Mouse (Mus musculus) hindbrain, embryonic 12.5 days (tissue): Measurements from ENCODE around the gene Dtl. TPM values are rescaled to one million over a fixed set of nuclear protein-coding genes. Genes with fewer than 3 reads are reported as not detected.

Experiments
- ATAC-seq: fragments of 200-750 bp; cut with Nextera tagmentation; 2 replicates; pipeline ENCODE4 v1.8.0; 2017; ENCODE audit warnings: moderate TSS enrichment; ENCODE audit not compliant: low FRiP score
- H3K27ac ChIP-seq: fragments of 300-500 bp; sonication (generic); 2 replicates; pipeline ENCODE4 v1.5.1; 2016; ENCODE audit warnings: mild to moderate bottlenecking
- H3K27me3 ChIP-seq: fragments of 300-500 bp; sonication (generic); 2 replicates; pipeline ENCODE4 v1.6.1; 2016; ENCODE audit warnings: mild to moderate bottlenecking
- H3K36me3 ChIP-seq: fragments of 300-500 bp; sonication (generic); 2 replicates; pipeline ENCODE4 v1.6.1; 2016; ENCODE audit warnings: mild to moderate bottlenecking
- H3K4me1 ChIP-seq: fragments of 300-500 bp; sonication (generic); 2 replicates; pipeline ENCODE4 v1.6.1; 2016
- H3K4me2 ChIP-seq: fragments of 300-500 bp; sonication (generic); replicated peaks from 2 replicates; pipeline ENCODE4 v1.6.1; 2016; ENCODE audit warnings: mild to moderate bottlenecking
- H3K4me3 ChIP-seq: fragments of 300-500 bp; sonication (generic); 2 replicates; pipeline ENCODE4 v1.5.1; 2016; ENCODE audit warnings: mild to moderate bottlenecking
- H3K9ac ChIP-seq: fragments of 300-500 bp; sonication (generic); 2 replicates; pipeline ENCODE4 v1.6.1; 2016; ENCODE audit warnings: mild to moderate bottlenecking, moderate library complexity
- H3K9me3 ChIP-seq: fragments of 300-500 bp; sonication (generic); replicated peaks from 2 replicates; pipeline ENCODE4 v1.6.1; 2016; ENCODE audit warnings: mild to moderate bottlenecking
- WGBS: fragments of 180-500 bp; shearing (Covaris S2); methylation state at CpG from one replicate; pipeline ENCODE4 v1.1.7; 2016; 5-methylcytosine and 5-hydroxymethylcytosine counted together
- polyA plus RNA-seq: library from polyadenylated mRNA; unstranded; fragments of >200 nt; fragmentation: Nextera tagmentation; extraction: Ambion mirVana; gene quantifications from 2 replicates; pipeline ENCODE4 v1.2.1, GENCODE M21; 2016

Dtl gene
- 38.9 and 39.9 TPM in 2 replicates for polyA plus RNA-seq

DNA sequence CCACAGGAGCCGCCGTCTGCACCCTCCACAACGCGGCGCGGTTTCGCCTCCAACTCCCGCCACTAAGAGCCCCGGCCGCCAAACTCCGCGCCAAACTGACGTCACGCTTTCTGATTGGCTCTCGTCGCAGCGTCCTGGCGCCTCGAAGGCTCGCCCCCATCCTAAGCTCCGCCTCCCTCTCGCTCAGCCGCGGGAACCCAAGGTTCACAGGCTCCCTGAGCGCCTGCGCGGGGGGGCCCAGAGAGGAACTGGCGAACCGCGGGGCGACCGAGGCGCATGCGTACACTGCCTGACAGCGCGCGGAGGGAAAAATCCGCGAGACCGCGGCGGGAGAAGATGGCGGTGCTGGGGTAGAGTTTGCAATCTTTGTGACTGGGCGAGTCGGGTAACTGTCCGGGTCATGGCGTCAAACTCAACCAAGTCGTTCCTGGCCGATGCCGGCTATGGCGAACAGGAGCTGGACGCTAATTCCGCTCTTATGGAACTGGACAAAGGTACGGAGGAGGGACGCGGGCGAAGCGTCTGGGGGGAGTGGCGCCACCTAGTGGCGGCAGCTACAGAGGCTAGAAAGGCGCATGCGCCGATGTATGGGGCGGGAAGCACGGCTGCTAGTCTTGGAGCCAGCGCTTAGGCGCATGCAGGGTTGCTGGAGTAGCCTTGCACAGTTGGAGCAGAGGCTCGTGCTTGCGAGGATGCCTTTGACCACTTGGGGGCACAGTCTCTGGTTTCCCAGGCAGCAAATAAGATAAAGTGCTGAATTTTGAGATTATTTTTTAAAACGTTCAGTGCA, at the start of gene Dtl, which contains the start of gene Ints7:
Gene Dtl (minus strand): TSS at position 87 of the 790 bp plus-strand sequence.
Gene Ints7 (plus strand): TSS at position 179 of the 790 bp plus-strand sequence.
- Histone ChIP-seq H3K4me3 (peak within 1 kb of the TSS; percentile 89), H3K27me3 (no peaks in the 10 kb centered on the region), H3K9ac (peak within 1 kb of the TSS; percentile 74), H3K36me3 (peaks cover 6% of the 10 kb centered on the region; the same call in 1 of the 2 replicates), H3K9me3 (0 out of 2 replicates have a peak, but pooled peaks cover 6% of the 10 kb centered on the region), H3K4me2 (peak within 1 kb of the TSS; percentile 78), H3K27ac (peak within 1 kb of the TSS; percentile 93), H3K4me1 (peaks cover 32% of the 10 kb centered on the region)
- under 1% methylated on average over 70 of the region's 70 CpGs for WGBS
- ATAC-seq, result peak; percentile 99

DNA sequence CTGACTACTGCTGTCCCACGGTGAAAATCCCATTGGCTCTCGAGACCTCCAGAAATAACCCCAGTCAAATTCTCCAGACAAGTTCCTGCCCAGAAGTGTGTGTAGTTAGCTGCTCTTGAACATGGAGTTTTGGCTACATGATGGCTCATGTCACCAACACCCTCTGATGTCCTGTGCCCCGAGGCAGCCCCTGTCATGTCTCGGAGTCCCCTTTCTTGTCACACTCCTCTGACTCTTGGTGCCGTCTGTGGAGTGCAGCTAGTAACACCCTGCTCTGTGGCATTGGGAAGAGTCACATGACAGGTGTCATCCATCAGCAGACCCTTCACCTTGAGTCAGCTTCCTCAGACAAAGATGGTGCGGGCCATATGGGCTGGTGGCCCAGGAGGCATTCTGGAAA, 49.7 kb upstream of the Dtl start:
- WGBS, result 67% methylated on average over 6 of the region's 6 CpGs
- H3K9me3 ChIP-seq, result no peaks in the 10 kb centered on the region
- peaks cover 27% of the 10 kb centered on the region for H3K36me3 ChIP-seq
- no peak overlapping the region for H3K4me2 ChIP-seq
- no peaks in the 10 kb centered on the region for H3K4me1 ChIP-seq
- no peak overlapping the region for H3K9ac ChIP-seq
- no peak for ATAC-seq
- no peak overlapping the region for H3K4me3 ChIP-seq
- H3K27ac ChIP-seq, result no peak overlapping the region
- no peaks in the 10 kb centered on the region for H3K27me3 ChIP-seq

DNA sequence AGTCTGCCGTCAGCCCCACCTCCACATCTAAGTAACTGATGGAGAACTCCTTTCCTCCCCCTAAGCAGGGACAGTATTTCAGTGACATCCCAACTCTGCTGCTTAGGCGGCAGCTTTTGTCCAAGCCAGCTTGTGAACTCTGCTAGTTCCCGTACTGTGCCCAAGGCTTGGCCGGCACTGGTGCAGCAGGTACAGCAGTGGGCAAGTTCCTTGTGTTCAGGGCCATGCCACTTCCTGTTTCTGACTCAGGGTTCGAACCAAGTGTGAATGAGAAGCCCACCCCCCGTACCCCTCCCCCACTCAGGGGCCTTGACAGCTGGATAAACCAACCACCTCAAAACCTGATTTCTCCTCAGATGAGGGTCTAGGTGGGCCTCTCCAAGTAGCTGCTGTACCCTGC, 49.1 kb upstream of the Dtl start:
- Histone ChIP-seq H3K36me3 (peaks cover 33% of the 10 kb centered on the region), H3K4me2 (no peak overlapping the region), H3K4me1 (no peaks in the 10 kb centered on the region), H3K27ac (no peak overlapping the region), H3K9ac (no peak overlapping the region), H3K9me3 (no peaks in the 10 kb centered on the region), H3K4me3 (no peak overlapping the region), H3K27me3 (no peaks in the 10 kb centered on the region)
- no peak for ATAC-seq
- 78% methylated on average over 6 of the region's 6 CpGs for WGBS

DNA sequence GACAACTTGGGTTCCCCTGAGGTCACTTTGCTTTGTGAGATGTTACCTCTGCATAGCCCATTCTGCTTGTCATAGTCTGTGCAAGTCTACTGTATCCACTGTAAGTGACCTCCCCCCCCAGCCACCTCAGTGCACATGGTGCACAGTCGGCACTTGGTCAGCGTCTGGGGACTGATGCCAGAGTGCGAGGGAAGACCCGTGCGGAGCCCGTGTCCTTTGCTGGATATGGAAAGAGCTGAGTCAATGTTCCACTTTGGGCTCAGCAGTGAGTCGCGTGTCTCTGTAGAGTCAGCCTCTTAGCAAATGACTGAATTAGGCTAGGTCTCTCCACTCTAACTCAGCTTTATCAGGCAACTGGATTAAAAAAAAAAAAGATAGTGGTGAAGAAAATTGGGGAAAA, 47.5 kb upstream of the Dtl start:
- Histone ChIP-seq H3K4me3 (no peak overlapping the region), H3K27me3 (no peaks in the 10 kb centered on the region), H3K4me2 (no peak overlapping the region), H3K36me3 (peaks cover 49% of the 10 kb centered on the region), H3K9ac (no peak overlapping the region), H3K27ac (no peak overlapping the region), H3K9me3 (no peaks in the 10 kb centered on the region), H3K4me1 (no peaks in the 10 kb centered on the region)
- ATAC-seq, result no peak
- 96% methylated on average over 8 of the region's 8 CpGs for WGBS

DNA sequence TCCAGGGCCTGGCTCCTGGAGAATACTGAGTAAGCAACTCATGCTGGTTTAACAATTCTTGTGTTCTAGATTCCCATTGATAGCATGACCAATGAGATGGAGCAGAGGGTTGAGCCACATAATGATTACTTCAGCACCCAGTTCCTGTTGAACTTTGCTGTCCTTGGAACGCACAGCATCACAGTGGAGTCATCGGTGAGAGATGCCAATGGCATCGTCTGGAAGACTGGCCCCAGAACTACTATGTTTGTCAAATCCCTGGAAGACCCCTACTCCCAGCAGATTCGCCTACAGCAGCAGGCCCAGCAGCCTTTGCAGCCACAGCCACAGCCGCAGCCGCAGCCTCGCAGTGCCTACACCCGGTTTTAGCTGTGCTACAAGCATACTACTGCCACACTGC, 45.8 kb upstream of the Dtl start:
- H3K27me3 ChIP-seq, result no peaks in the 10 kb centered on the region
- WGBS, result 96% methylated on average over 8 of the region's 8 CpGs

DNA sequence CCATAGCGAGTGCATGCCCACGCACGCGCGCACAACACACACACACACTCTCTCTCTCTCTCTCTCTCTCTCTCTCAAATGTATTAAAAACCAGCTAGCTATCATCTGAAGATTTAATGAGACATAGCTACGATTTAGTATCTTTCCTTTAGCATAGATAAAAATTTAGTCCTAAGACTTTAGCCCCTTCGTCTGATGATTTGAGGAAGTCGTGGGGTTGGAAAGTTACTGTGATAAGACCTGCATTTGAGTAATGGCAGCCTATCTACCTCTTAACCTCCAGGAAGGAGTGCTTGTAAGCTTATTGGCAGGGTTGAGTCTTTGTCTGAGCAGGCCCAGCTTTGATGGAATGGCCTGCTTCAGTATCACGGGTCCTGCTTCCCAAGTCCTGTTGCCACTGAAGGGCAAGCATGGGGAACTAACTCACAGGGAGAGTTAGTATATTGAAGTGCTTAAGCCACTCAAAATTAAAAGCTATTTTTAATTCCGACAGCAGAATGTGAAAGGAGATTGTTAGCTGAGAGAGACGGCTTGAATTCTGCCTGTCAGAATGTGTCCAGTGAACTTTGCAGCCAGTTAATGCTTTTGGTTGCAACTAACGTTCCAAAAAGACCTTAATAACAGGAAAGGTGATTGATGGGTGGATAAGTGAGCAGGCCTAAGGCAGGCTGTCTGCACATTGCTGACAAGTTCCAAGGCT, 42.9 kb upstream of the Dtl start:
- H3K4me1 ChIP-seq, result no peaks in the 10 kb centered on the region
- no peak overlapping the region for H3K27ac ChIP-seq
- peaks cover 90% of the 10 kb centered on the region for H3K36me3 ChIP-seq
- H3K4me3 ChIP-seq, result no peak overlapping the region
- no peak overlapping the region for H3K4me2 ChIP-seq
- no peak for ATAC-seq
- H3K27me3 ChIP-seq, result no peaks in the 10 kb centered on the region
- 91% methylated on average over 12 of the region's 12 CpGs for WGBS
- no peaks in the 10 kb centered on the region for H3K9me3 ChIP-seq
- H3K9ac ChIP-seq, result no peak overlapping the region

More for the DNA sequence above, 45.8 kb upstream of the Dtl start:
- no peaks in the 10 kb centered on the region for H3K9me3 ChIP-seq
- H3K4me1 ChIP-seq, result no peaks in the 10 kb centered on the region
- no peak overlapping the region for H3K4me2 ChIP-seq
- no peak overlapping the region for H3K9ac ChIP-seq
- peaks cover 64% of the 10 kb centered on the region for H3K36me3 ChIP-seq
- no peak overlapping the region for H3K27ac ChIP-seq
- H3K4me3 ChIP-seq, result no peak overlapping the region
- ATAC-seq, result no peak

DNA sequence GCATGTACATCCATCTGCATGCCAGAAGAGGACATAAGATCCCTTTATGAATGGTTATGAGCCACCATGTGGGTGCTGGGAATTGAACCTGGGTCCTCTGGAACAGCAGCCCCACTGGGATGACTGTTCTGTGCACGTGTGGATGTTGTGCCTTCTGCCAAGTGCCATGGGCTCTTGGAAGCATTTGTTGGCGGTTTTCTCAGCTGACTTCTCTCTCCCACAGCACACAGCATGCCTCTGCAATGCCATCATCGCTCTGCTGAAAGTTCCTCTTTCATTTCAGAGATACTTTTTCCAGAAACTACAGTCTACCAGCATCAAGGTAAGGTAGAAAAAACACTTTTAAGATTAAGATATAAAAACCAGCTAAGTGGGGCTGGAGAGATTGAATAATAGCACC, 42.2 kb upstream of the Dtl start:
- no peak for ATAC-seq
- Histone ChIP-seq H3K4me2 (no peak overlapping the region), H3K36me3 (peaks cover 92% of the 10 kb centered on the region), H3K9ac (no peak overlapping the region), H3K27me3 (no peaks in the 10 kb centered on the region), H3K27ac (no peak overlapping the region), H3K9me3 (no peaks in the 10 kb centered on the region), H3K4me1 (no peaks in the 10 kb centered on the region), H3K4me3 (no peak overlapping the region)
- 79% methylated on average over 3 of the region's 3 CpGs for WGBS

DNA sequence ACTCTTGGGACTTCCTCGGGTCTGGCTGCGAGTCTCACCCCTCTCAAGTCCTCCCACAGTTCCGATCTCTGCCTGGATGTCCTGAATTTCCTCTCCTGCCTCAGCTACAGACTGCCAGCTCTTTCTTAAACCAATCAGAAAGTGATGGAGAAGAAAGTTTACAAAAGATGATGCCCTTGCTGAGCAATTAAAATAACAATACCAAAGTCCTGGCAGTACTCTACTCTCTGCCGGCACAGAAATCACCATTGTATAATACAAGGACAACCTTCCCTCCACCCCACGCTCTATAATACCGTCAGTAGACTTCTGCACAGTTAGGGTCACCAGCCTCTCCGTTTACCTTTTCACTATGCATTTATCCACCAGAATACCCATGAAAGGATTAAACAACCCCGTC, 40.9 kb upstream of the Dtl start:
- Histone ChIP-seq H3K27me3 (no peaks in the 10 kb centered on the region), H3K36me3 (peaks cover 94% of the 10 kb centered on the region), H3K9me3 (no peaks in the 10 kb centered on the region), H3K4me1 (no peaks in the 10 kb centered on the region), H3K27ac (no peak overlapping the region), H3K4me3 (no peak overlapping the region), H3K4me2 (no peak overlapping the region), H3K9ac (no peak overlapping the region)
- 63% methylated on average over 8 of the region's 8 CpGs for WGBS
- ATAC-seq, result no peak

DNA sequence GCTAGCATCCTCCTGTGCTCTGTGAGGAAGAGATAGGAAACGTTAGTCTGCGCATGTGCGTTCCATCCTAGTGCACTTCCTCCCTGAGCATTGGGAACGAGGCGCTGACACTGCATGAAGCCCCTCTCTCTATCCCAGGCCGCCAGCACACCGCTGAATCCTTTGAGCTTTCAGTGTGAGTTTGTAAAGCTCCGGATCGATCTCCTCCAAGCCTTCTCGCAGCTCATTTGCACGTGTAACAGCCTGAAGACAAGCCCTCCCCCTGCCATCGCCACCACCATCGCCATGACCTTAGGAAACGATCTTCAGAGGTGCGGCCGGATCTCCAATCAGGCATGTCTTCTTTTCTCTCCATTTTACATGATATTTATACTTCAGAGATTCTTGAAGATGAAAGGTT, 37.5 kb upstream of the Dtl start:
- Histone ChIP-seq H3K4me3 (no peak overlapping the region), H3K27me3 (no peaks in the 10 kb centered on the region), H3K4me1 (no peaks in the 10 kb centered on the region), H3K9me3 (no peaks in the 10 kb centered on the region), H3K4me2 (no peak overlapping the region), H3K36me3 (peaks cover 91% of the 10 kb centered on the region), H3K9ac (no peak overlapping the region), H3K27ac (no peak overlapping the region)
- ATAC-seq, result no peak
- WGBS, result 88% methylated on average over 16 of the region's 16 CpGs

DNA sequence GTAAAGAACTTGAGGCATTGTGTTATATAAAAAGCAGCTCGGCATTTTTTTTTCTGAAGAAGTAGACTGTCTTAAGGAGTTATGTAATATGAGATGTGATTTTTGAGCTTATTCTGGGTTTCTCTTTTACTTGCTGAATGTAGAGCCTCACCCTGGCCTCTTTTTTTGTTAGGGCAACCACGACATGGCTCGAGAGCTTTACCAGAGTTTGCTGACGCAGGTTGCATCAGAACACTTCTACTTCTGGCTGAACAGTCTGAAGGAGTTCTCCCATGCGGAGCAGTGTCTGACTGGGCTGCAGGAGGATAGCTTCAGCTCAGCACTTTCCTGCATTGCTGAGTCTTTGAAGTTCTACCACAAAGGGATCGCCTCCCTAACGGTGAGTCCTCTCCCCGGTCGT, 36.3 kb upstream of the Dtl start:
- Histone ChIP-seq H3K36me3 (peaks cover 93% of the 10 kb centered on the region), H3K27me3 (no peaks in the 10 kb centered on the region), H3K27ac (no peak overlapping the region), H3K9ac (no peak overlapping the region), H3K4me3 (no peak overlapping the region), H3K4me1 (no peaks in the 10 kb centered on the region), H3K9me3 (no peaks in the 10 kb centered on the region), H3K4me2 (no peak overlapping the region)
- 89% methylated on average over 9 of the region's 9 CpGs for WGBS
- ATAC-seq, result no peak

DNA sequence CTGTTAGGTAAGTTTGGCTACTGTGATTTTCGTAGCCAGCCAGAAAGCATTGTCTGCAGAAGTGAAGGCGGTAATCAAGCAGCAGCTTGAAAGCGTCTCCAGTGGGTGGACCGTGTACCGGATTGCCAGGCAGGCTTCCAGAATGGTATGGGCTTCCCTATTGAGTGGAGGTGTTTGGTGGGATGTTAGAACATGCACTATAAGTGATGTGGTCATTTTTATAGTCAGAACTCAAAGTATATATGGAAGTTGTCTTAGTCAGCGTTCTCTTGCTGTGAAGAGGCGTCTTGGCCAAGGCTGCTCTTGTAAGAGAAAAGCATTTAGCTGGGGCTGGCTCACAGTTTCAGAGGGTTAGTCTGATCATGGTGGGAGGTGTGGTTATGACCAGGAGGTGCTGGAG, 35.0 kb upstream of the Dtl start:
- peaks cover 92% of the 10 kb centered on the region for H3K36me3 ChIP-seq
- H3K27ac ChIP-seq, result no peak overlapping the region
- no peak overlapping the region for H3K9ac ChIP-seq
- H3K4me1 ChIP-seq, result no peaks in the 10 kb centered on the region
- WGBS, result 97% methylated on average over 7 of the region's 7 CpGs
- H3K27me3 ChIP-seq, result no peaks in the 10 kb centered on the region
- no peaks in the 10 kb centered on the region for H3K9me3 ChIP-seq
- ATAC-seq, result no peak
- no peak overlapping the region for H3K4me3 ChIP-seq
- H3K4me2 ChIP-seq, result no peak overlapping the region

DNA sequence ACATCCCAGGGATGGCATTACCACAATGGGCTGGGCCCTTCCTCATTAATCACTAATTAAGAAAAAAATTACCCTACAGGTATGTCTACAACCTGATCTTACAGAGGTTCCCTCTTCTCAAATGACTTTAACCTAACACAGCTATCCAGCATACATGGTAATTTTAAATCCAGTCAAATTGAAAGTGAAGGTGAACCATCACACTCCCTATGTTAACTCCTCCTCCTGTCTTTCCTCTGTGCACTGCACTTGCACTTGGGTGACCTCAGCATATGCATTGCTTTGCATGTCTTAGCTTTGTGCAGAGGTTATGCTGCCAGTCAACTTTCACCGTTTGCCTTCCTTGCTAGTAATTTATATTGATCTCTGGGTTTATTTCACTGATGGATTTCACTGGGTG, 34.2 kb upstream of the Dtl start:
- H3K9me3 ChIP-seq, result no peaks in the 10 kb centered on the region
- ATAC-seq, result no peak
- 92% methylated on average over 1 of the region's 1 CpGs for WGBS
- H3K4me3 ChIP-seq, result no peak overlapping the region
- H3K27ac ChIP-seq, result no peak overlapping the region
- H3K27me3 ChIP-seq, result no peaks in the 10 kb centered on the region
- H3K36me3 ChIP-seq, result peaks cover 92% of the 10 kb centered on the region
- no peak overlapping the region for H3K9ac ChIP-seq
- H3K4me2 ChIP-seq, result no peak overlapping the region
- no peaks in the 10 kb centered on the region for H3K4me1 ChIP-seq
